Mouse (Mus musculus) hindbrain, embryonic 16.5 days (tissue): ENCODE results near the gene Asah2. TPM values are rescaled to one million over a fixed set of nuclear protein-coding genes. Genes with fewer than 3 reads are reported as not detected.

Experiments used
- ATAC-seq: fragments of 200-750 bp; cut with Nextera tagmentation; 2 replicates; pipeline ENCODE4 v1.8.0; 2017; ENCODE audit warnings: moderate TSS enrichment, moderate library complexity
- H3K27ac ChIP-seq: fragments of 300-500 bp; sonication (generic); 2 replicates; pipeline ENCODE4 v1.5.1; 2014; ENCODE audit warnings: low read depth, mild to moderate bottlenecking, control low read depth, low read length, moderate library complexity
- H3K27me3 ChIP-seq: fragments of 300-500 bp; sonication (generic); replicated peaks from 2 replicates; pipeline ENCODE4 v1.6.1; 2014; ENCODE audit warnings: low read length; ENCODE audit not compliant: control insufficient read depth, insufficient read depth
- H3K36me3 ChIP-seq: fragments of 300-500 bp; sonication (generic); 2 replicates; pipeline ENCODE4 v1.6.1; 2014; ENCODE audit warnings: mild to moderate bottlenecking, low read length, moderate library complexity, mixed read lengths; ENCODE audit not compliant: control insufficient read depth, insufficient read depth
- H3K4me1 ChIP-seq: fragments of 300-500 bp; sonication (generic); 2 replicates; pipeline ENCODE4 v1.6.1; 2014; ENCODE audit warnings: low read depth, low read length; ENCODE audit not compliant: control insufficient read depth, insufficient read depth
- H3K4me2 ChIP-seq: fragments of 300-500 bp; sonication (generic); 2 replicates; pipeline ENCODE4 v1.6.1; 2014; ENCODE audit warnings: mild to moderate bottlenecking, low read length, control low read depth, moderate library complexity
- H3K4me3 ChIP-seq: fragments of 300-500 bp; sonication (generic); 2 replicates; pipeline ENCODE4 v1.5.1; 2014; ENCODE audit warnings: mild to moderate bottlenecking, low read length, control low read depth, moderate library complexity
- H3K9ac ChIP-seq: fragments of 300-500 bp; sonication (generic); 2 replicates; pipeline ENCODE4 v1.6.1; 2014; ENCODE audit warnings: low read depth, mild to moderate bottlenecking, control low read depth, low read length, moderate library complexity
- H3K9me3 ChIP-seq: fragments of 300-500 bp; sonication (generic); 2 replicates; pipeline ENCODE4 v1.6.1; 2014; ENCODE audit warnings: mild to moderate bottlenecking, low read length, moderate library complexity; ENCODE audit not compliant: control insufficient read depth
- WGBS: fragments of 180-500 bp; shearing (Covaris S2); extraction: QIAGEN DNeasy Blood & Tissue Kit; methylation state at CpG from one replicate; pipeline ENCODE4 v1.1.7; 2014; 5-methylcytosine and 5-hydroxymethylcytosine counted together
- polyA plus RNA-seq: library from polyadenylated mRNA; unstranded; fragments of >200 nt; fragmentation: Nextera tagmentation; extraction: Ambion mirVana; gene quantifications from 2 replicates; pipeline ENCODE4 v1.2.1, GENCODE M21; 2015

Gene Asah2
- polyA plus RNA-seq, 1 experiment from 2014 or later: 0.99 TPM

- H3K4me1 ChIP-seq: no peaks in the 10 kb centered on the region
- 57% methylated on average over 3 of the region's 3 CpGs for WGBS
Measured at GRCm38 (mm10) chr19:31971405-31971804, 136.6 kb downstream of the Asah2 start.

DNA sequence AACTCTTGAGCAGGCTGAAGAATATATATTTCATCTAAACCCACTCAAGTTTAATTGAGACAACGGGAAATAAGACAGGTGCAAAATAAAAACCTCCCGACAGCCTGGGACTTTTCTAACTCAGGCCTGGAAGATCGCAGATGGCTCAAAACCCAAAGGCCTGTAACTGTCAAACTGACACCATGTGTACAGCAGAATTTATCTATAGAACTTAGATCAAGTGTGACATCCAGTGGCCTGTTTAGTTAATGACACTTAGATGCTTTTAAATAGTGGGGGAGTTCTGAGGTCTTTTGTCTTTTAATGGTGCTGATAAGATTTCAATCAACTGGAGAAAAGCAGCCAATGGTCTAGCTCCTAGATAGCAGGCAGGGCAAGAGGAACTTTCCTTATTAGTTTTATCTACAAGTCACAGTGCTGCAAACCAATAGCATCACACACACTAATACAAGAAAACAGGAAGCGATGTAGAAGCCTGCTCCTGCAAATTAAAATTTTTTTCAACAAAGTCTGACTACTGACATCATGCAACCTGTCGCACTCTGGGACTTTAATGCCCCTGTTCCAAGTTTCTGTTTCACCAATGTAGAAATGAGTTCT, 140.0 kb downstream of the Asah2 start:
- Histone ChIP-seq H3K9ac (no peak overlapping the region), H3K4me1 (no peaks in the 10 kb centered on the region), H3K27ac (no peak overlapping the region), H3K4me2 (no peak overlapping the region), H3K4me3 (no peak overlapping the region), H3K27me3 (no peaks in the 10 kb centered on the region), H3K36me3 (no peaks in the 10 kb centered on the region), H3K9me3 (no peaks in the 10 kb centered on the region)
- peak; percentile 70; the same call in 1 of the 2 replicates for ATAC-seq
- WGBS: 66% methylated on average over 5 of the region's 5 CpGs

More at GRCm38 (mm10) chr19:31971405-31971804, 136.6 kb downstream of the Asah2 start:
- no peak overlapping the region for H3K4me2 ChIP-seq
- no peaks in the 10 kb centered on the region for H3K27me3 ChIP-seq
- no peak overlapping the region for H3K4me3 ChIP-seq
- H3K36me3 ChIP-seq: no peaks in the 10 kb centered on the region
- no peak for ATAC-seq
- H3K9ac ChIP-seq: no peak overlapping the region
- no peaks in the 10 kb centered on the region for H3K9me3 ChIP-seq
- no peak overlapping the region for H3K27ac ChIP-seq

GRCm38 (mm10) chr19:31963147-31963546, 144.9 kb downstream of the Asah2 start:
- H3K27me3 ChIP-seq: no peaks in the 10 kb centered on the region
- no peak overlapping the region for H3K9ac ChIP-seq
- ATAC-seq: no peak
- no peaks in the 10 kb centered on the region for H3K4me1 ChIP-seq
- H3K4me2 ChIP-seq: no peak overlapping the region
- no peaks in the 10 kb centered on the region for H3K9me3 ChIP-seq
- no peak overlapping the region for H3K4me3 ChIP-seq
- H3K27ac ChIP-seq: no peak overlapping the region
- 63% methylated on average over 3 of the region's 3 CpGs for WGBS
- H3K36me3 ChIP-seq: no peaks in the 10 kb centered on the region

- no peak overlapping the region for H3K27ac ChIP-seq
- H3K9me3 ChIP-seq: no peaks in the 10 kb centered on the region
- no peak overlapping the region for H3K9ac ChIP-seq
- no peak for ATAC-seq
- WGBS: 95% methylated on average over 2 of the region's 2 CpGs
- no peak overlapping the region for H3K4me2 ChIP-seq
- no peaks in the 10 kb centered on the region for H3K36me3 ChIP-seq
- no peaks in the 10 kb centered on the region for H3K4me1 ChIP-seq
- no peaks in the 10 kb centered on the region for H3K27me3 ChIP-seq
- H3K4me3 ChIP-seq: no peak overlapping the region
Measured at GRCm38 (mm10) chr19:31960434-31960833, 147.6 kb downstream of the Asah2 start.

DNA sequence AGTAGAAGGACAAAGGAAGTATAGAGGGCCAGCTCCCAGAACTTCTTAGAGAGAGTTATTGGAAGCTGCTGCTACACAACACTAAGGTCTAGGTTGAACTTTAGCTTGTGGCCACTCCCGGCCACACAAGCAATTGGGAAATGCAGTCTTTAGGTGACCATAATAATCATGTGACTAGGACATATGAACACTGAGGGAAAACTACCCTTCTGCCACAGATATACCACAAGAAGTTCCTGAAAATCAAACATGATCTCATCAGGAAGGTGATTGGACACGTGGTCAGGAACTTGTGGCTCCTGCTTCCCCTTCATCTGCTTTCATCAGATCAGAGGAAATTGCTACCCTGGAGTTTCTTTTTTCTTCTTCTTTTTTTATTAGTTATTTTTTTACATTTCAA, 151.7 kb downstream of the Asah2 start:
- Histone ChIP-seq H3K4me1 (no peaks in the 10 kb centered on the region), H3K9ac (no peak overlapping the region), H3K27ac (no peak overlapping the region), H3K4me2 (no peak overlapping the region), H3K27me3 (no peaks in the 10 kb centered on the region), H3K9me3 (no peaks in the 10 kb centered on the region), H3K36me3 (no peaks in the 10 kb centered on the region), H3K4me3 (no peak overlapping the region)
- 76% methylated on average over 2 of the region's 2 CpGs for WGBS
- ATAC-seq: no peak

DNA sequence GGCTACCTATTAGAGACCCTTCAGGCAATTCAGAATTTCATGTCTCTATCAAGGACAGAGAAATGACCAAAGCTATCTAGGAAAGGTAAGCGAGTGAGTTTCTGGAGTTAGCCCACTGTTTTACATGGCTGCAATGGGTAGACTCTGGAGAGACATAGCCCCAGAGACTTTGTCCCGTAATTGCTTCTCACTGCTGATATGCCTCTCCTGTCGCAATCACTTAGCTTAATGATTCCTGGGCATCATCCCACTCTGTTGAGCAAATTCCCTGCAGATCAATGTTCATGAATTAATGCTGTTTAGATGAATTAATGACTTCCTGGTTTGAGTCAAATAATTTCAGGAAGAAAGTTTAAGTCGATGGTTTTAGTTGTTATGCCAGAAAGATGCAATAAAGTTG, 153.3 kb downstream of the Asah2 start:
- Histone ChIP-seq H3K4me1 (no peaks in the 10 kb centered on the region), H3K4me3 (no peak overlapping the region), H3K4me2 (no peak overlapping the region), H3K9ac (no peak overlapping the region), H3K9me3 (no peaks in the 10 kb centered on the region), H3K36me3 (no peaks in the 10 kb centered on the region), H3K27me3 (no peaks in the 10 kb centered on the region), H3K27ac (no peak overlapping the region)
- WGBS: 90% methylated on average over 4 of the region's 4 CpGs
- ATAC-seq: no peak

GRCm38 (mm10) chr19:31954267-31954666, 153.7 kb downstream of the Asah2 start:
- H3K4me2 ChIP-seq: no peak overlapping the region

DNA sequence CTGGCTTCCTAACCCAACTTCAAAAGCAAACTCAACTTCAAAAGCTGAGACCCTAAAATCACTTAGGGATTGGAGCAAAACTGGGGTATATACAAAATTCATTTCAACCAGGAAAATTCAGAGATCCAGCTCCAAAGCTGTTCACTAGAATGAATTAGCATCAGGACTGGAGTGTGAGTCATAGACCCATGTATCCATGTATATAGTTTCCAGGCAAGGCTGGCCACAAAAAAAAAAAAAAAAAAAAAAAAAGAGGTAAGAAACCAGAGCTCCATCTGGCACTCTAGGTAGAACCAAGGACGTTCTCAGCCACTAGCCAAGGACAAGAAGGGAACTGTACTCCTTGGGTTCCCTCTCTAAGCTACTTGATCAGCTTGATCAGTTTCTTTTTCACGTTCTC, 154.2 kb downstream of the Asah2 start:
- Histone ChIP-seq H3K27me3 (no peaks in the 10 kb centered on the region), H3K4me2 (no peak overlapping the region), H3K4me1 (no peaks in the 10 kb centered on the region), H3K4me3 (no peak overlapping the region), H3K36me3 (no peaks in the 10 kb centered on the region), H3K9ac (no peak overlapping the region), H3K9me3 (no peaks in the 10 kb centered on the region), H3K27ac (no peak overlapping the region)
- 91% methylated on average over 2 of the region's 2 CpGs for WGBS
- no peak for ATAC-seq

More at GRCm38 (mm10) chr19:31954267-31954666, 153.7 kb downstream of the Asah2 start:
- Histone ChIP-seq H3K9me3 (no peaks in the 10 kb centered on the region), H3K9ac (no peak overlapping the region), H3K27ac (no peak overlapping the region), H3K4me3 (no peak overlapping the region), H3K27me3 (no peaks in the 10 kb centered on the region), H3K36me3 (no peaks in the 10 kb centered on the region), H3K4me1 (no peaks in the 10 kb centered on the region)
- no peak for ATAC-seq
- WGBS: 85% methylated on average over 4 of the region's 4 CpGs

DNA sequence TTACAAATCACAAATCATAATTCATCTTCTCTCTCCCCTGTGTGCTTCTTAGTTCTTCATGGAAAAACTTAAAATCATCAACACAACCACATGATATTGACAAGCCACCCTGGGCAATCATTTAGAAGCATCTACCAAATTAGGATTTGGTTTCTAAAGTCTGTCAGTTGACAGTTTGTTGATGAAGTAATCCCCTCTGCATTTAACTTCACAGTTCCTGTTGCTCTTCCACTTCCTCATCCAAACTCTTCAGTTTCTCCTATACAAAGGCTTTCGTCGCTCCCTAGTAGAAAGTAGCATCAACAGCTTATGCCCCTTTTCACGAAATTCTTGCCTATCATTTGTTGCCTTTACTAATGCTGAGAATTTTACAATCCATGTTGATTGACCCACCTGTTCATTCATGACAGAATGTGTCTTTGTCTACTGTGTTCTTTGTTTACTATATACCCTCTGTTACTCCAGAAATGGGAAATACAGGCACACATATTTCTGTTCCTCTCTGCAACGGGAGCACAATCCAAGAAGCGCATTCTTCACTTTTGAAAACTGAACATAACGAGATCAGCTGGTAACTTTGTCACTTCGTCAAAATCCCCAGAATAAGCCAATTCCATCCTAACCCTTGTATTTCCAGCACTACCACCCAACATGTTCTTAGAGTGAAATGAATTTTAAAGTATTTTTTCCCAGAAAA, 157.1 kb downstream of the Asah2 start:
- H3K4me3 ChIP-seq: no peak overlapping the region
- 87% methylated on average over 7 of the region's 7 CpGs for WGBS
- no peaks in the 10 kb centered on the region for H3K4me1 ChIP-seq
- no peaks in the 10 kb centered on the region for H3K27me3 ChIP-seq
- no peaks in the 10 kb centered on the region for H3K36me3 ChIP-seq
- H3K27ac ChIP-seq: no peak overlapping the region
- no peak overlapping the region for H3K4me2 ChIP-seq
- no peak overlapping the region for H3K9ac ChIP-seq
- no peak for ATAC-seq
- H3K9me3 ChIP-seq: no peaks in the 10 kb centered on the region
